Mouse (Mus musculus): ENCODE data around the gene Natd1. TPM values are rescaled to one million over a fixed set of nuclear protein-coding genes. Genes with fewer than 3 reads are reported as not detected.
A peak's percentile ranks its signal among the peaks of the same experiment; 100 is the strongest.

Gene Natd1
- total RNA-seq, 2 experiments from 2014 or later: 9.6 to 12.1 TPM

DNA sequence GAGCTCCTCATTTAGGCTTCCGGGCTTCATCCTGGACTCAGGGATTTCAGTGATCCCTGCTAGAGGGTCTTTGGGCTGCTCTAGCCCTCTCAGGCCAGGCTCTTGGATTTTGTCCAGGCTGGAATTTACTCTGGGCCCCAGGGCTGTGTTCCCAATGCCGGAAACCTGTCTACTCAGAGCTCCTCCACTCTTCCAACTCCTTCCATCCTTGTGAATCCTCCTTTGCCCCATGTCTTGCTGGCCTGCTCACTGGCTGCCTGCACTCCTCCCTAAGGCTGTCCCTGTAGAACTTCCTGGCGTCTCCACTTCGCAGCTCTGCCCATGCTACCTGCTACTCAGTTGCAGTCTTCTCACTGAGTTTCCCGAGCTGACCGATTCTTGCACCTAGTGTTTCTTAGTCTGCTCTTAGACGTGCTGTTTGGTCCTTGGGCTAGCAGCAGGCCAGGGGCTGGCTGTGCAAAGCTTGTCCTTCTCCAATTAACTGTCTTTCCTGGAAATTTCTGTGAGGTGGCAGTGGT is 18.0 kb upstream of the Natd1 start:
- no peak for DNase-seq (ENCODE audit: low spot score in 2 of 2)

DNA sequence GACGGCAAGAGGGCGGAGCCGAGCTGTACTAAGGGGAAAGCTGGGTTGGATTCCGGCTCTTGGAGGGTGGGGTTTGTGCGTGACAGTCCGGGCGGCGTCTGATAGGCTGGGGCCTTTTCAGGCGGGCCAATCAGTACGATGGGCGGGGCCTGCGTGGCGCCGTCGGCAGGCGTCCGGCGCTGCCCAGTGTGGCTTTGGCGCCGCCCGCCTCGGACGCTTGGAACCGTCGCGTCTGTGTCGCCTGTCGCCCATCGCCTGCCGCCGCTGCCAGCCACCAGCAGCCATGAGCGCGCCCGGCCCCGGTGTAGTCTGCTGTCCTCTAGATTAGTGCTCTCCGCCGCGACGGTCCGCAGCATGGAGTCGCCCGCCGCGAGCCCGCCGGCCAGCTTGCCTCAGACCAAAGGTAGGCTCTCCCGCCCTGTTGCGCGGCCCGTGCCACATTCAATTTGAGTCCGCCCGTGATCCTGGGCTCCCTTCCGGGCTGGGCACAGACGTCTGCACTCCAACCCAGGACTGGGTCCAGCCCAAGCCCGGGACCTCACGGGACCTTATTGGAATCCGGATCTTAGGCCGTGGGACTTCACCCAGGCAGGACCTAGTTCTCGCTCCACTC is 17.4 kb upstream of the Natd1 start, which contains the start of gene Map2k3:
TSS of gene Map2k3 (plus strand) at position 165 of the 613 bp plus-strand sequence.
- peak; percentile 94 to 97 for DNase-seq (ENCODE audit: low spot score in 2 of 2)

DNA sequence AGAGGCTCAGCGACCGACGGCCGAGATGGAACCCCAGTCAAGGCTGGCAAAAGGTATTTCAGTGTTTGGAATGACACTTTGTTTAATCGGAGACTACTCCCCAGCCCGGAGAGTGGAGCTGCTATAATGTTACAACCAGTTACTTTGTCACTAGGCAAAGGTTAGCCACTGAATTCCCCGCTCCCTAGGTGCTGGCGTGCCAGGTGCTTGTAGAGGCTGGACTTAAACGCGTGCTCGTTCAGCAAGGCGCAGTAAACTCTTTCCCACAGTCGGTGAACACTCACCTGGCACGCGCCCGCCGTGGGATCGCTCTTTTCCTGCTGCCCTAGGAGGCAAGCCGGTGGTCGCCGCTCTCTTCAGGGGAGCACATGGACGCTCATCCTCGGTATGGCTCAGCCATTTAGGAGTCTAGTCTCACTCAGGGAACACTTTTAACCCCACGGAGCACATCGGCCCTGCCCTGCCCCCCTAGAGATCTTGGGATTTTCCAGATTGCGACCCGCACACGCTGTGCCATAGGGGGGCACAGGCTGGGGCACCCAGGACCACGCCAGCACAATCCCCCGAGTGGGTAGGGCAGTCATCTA is 16.8 kb upstream of the Natd1 start:
- no peak for DNase-seq (ENCODE audit: low spot score in 2 of 2)

DNA sequence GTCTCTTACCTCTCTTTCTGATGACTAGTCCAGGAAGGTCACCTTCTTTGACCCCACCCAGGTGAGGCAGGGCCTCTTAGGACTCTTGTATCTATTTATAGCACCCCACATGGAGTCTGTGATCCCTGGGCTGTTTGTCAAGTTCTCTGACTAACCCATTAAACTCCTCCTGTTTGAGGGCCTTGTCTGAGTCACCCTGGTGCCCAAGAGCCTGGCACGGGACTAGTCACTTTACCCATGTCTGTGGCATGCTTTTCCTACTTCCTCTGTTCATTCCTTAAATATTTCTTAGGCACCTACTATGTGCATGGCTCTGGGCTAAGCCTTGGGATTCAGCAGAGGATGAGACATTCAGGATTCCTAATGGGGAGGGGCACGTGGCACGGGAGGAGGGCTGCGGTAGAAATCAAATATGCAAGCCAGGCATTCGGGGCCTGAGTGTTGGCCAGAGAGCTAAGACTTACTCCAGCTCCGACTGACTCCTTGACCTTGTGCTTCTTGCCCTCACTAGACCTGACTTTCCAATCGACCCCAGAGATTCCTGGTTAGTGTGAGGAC is 16.3 kb upstream of the Natd1 start:
- DNase-seq (ENCODE audit: low spot score in 2 of 2): no peak

DNA sequence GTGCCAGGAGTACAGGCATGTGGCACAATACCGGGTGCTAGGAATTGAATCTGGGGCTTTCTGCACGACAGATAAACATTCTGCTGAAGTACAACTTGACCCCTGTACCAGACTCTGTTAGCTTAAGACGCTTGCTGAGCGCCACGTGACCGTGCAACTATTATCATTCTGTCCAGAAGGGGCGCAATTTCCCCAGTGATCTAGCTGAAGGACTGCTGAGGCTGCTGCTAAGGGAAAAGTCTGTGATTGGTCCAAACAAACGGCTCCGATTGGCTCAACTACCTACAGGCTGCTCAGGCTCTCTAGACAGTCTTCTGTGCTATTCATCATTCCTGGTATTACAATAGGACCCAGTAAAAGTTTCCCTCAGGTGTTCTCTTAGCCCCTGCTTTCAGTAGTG is 12.7 kb upstream of the Natd1 start:
- peak; percentile 85 to 95 for DNase-seq (ENCODE audit: low spot score in 2 of 2)

DNA sequence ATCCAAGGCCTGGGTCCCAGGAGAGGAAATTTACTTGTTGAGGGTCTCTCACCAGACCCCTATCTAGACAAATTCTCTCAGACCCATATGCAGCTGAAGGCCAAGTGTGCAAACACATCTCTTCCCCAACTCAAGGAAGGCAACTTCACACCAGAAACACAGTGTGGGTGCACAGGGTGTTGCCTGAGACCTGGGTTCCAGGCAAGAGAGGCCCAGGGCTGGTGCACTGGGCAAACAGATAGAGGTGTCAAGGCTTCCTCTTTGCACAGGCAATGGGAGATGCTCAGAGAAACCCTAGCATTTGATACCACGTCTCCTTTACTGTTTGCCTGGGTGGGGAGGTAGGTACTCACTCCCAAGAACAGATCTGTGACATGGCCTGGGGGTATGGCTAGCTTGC is 10.4 kb upstream of the Natd1 start:
- no peak for DNase-seq (ENCODE audit: low spot score in 2 of 2)

DNA sequence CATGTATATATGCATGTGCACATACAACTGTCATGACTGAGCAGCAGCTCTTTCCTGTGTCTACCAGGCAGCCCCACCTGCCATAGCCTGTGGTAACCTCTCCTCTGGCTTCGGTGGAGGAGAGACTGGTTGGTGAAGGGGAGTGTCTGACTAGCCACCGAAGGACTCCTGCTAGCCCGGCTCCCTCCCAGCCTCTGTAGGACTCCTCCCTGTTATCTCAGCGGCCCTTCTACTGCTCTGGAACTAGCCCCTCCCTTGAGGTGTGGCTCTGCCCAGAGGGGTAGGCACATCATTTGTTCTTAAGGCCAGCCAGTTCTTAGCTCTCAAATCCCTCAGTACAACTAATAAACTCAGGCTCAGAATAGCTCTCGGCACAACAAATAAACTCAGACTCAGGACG is 9.9 kb upstream of the Natd1 start:
- DNase-seq (ENCODE audit: low spot score in 2 of 2): no peak

DNA sequence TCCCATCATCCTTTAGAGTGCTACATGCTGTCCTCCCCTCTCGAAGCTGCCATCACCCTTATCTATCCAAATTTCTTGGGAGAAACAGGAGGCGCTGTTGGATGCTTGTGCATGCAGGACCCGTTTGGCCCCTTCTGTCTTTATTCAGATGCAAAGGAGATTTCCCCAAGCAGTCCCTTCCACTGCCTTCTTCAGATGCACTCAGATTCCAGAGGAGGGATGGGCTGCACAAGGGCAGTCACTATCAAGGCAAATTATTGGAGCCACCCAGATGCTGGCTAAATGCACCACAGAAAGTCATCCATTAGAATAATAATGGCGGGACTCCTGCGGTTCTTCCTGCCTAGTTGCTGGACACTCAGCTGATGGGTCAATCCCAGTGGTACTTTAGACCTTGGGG is 8.4 kb upstream of the Natd1 start:
- DNase-seq (ENCODE audit: low spot score in 2 of 2): no peak

DNA sequence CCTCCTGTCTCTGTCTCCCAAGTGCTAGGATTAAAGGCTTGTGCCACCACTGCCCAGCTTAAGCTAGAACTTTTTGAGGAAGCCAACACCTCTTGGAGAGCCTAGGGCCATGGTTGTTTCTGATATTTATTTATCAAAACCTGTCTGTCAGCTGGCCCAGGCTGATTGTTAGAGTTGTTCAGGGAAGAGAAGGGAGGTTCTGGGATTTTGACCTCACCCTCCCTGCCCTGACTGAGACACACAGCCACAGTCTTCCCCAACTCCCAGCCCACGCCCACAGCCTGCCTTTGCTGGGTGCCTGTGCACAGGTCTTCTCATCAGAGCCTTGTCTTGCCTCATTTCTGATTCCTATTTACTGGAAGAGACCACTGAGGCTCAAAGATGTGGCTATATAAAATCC is 7.6 kb upstream of the Natd1 start:
- DNase-seq (ENCODE audit: low spot score in 2 of 2): no peak

DNA sequence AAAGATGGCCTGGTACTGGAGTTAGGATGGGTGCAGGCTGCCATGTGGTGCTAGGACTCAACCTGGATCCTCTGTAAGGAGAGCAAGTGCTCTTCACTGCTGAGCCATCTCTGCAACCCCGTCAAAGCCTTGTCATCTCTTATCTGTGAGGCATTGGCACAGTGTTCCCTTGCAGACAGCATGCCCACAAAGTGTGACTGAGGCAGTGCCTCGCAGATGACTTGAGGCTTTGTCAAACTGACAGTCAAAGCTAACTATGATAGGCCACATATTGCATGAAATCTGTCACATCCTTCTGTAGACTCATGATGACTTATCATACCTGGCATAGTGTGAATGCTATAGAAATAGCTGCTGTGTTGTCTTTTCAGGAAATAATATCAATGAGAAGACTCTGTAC is 5.5 kb upstream of the Natd1 start:
- peak in 1 of 2 experiments; percentile 51 for DNase-seq (ENCODE audit: low spot score in 2 of 2)

DNA sequence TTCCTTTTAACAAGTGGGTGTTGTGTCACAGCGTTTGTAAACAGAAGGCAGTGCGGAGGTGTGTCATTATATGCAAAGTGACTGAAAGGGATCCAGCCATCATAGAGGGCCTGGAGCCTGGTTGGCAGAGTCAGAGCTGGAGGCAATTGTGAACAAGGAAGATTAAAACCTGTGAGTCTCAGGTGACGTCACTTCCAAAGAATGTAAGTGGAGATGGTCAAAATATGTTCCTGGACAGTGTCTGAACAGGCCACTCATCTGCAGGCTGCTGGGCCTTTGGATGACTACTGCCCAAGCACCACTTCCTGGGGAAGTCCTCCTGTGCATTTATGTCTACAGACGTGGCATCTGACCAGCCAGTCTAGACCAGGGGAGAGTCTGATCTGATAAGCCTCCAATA is 651 bp upstream of the Natd1 start:
- DNase-seq (ENCODE audit: low spot score in 2 of 2): no peak

DNA sequence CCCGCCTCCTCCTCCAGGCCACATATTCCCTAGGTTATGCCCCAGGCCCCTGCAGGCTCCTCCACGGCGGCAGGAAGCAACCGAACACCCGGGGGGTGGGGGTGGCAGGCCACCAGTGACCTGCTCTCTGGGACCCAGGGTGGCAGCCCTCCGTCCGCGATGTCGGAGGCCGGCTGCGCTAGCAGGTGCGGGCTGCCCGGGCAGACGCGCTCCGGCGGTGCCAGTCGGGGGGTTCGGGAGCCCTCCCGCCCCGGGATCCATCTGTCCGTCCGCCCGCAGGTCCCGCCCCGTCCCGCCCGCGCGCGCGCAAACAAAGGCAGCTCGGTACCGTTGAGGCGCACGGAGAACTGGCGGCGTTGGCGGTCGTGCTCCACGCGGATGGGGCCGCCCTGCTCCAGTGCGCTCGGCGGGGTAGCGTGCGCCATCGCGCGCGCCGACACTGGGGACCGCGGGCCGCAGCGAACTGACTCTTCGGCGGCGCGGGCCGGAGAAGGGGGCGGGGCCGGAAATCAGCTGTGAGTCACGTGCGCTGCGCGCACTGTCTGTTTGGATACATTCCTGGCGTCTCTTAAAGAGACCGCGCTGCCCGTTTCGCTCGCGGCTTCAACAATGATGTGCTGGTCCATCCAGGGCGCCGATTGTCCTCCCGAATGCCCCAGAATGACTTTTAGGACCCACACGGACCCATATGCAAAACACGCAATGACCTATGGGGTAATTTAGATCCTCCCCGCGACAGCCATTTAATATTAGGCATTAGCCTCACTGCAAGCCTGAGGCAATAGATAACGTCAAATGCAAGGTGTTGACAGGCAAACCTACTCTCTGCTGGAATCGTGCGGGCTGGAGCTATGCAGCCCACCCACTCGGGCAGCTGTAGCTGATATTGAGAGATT is 1.0 kb downstream of the Natd1 start:
- peak; percentile 85 to 95 for DNase-seq (ENCODE audit: low spot score in 2 of 2)

DNA sequence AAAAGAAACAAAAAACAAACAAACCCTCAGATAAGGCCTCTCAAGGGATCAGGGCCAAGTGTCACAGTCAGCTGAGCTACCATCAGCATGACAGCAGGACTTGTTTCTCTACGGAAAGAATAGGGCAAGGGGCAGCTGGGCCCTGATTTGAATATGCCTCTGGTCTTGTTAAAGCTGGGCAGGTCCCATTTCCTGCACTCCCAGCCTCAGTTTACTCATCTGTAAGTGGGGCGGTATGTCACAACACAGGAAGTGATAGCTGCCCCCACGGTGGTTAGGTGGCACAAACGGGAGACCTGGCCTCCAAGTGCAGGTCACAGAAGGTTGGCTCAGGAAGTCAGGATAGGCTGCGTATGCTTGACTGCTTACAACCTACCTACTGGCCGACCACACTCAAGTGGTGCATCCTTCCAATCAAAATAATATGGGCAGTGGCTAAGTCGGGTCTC is 2.0 kb downstream of the Natd1 start:
- no peak for DNase-seq (ENCODE audit: low spot score in 2 of 2)

DNA sequence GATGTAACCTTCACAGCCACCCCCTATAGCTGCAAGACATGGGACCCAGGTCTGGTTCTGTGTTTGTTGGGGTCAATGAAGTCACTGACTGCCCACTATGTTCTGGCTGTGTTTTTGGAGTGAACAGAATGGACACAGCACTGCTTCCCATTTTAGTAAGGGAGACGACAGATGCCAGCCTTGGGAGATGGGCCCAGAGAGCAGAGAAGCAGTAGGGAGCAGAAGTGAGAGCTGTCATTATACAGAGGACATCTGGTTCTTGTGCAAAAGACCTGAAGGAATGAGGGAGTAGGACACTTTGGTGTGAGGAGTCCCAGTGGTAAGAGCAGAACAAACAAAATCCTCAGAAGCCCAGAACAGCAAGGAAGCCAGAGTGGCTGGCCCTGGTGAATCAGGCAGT is 4.9 kb downstream of the Natd1 start:
- DNase-seq (ENCODE audit: low spot score in 2 of 2): no peak

DNA sequence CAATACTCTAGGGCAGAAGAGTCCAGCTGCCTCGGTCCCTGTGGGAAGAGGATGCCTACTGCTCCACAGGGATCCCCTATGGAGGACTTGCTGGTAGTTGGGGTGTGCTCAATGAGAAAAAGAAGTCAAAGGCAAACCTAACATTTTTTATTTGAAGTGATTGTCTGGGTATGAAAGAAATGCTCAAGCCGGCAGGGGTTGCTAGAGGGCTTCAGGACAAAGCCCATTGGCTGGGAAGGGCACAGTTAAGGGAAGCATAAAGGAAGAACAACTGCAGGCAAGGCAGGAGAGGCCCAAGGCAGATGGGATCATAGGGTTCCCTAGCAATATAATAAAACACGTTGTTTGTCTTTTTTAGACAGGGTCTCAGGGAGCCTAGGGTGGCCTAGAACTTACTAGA is 6.5 kb downstream of the Natd1 start:
- DNase-seq (ENCODE audit: low spot score in 2 of 2): no peak

DNA sequence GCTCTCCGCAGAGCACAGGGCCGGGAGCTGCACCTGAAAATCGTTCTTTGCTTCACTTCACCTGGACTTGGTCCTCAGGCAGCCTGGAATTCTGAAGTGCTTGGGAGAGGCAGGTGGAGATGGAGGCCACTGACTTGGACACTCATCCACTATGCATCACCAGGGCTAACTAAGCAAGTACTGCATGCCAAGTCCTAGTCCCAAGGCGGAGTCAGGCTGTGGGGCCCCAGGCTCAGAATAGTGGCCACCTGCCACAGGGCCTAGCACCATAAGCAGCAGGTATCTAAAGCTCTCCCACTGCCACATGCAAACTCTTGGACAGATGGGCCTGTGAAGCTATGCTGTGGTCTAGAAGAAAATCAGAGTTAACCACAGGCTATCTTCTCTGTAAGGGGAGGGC is 8.1 kb downstream of the Natd1 start:
- DNase-seq (ENCODE audit: low spot score in 2 of 2): no peak

DNA sequence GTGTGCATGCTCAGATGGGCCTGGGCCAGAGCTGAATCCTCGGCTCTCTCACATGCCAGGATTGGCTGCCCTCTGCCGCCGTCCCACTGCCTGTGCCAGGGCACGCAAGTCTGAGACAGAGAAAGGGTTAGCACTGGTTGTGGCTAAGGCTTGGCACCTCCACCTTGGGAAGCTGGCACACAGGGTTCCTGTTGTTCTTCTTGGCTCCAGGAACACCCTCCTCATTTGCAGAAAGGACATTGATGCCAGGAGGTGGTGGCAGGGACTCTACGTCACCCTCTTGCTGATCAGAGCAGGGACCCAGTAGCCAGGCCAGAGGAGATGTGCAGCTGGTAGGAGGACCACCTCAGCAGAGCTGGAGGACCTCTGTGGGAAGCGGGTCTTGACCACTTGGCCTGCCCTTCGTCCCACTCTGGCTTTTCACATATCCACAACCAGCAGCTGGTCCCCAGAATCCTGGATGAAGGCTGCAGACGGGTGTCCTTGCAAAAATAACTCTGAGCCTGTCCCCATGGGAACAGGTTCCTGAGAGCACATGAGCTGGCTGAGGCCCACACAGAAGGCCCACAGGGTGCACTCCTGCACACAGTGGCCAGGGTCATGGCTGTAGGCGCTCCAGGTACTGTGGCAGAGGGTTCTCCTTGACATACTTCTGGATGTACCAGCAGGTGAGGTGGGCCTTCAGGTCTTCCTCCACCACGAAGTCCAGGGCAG is 9.0 kb downstream of the Natd1 start:
- DNase-seq (ENCODE audit: low spot score in 2 of 2): no peak

DNA sequence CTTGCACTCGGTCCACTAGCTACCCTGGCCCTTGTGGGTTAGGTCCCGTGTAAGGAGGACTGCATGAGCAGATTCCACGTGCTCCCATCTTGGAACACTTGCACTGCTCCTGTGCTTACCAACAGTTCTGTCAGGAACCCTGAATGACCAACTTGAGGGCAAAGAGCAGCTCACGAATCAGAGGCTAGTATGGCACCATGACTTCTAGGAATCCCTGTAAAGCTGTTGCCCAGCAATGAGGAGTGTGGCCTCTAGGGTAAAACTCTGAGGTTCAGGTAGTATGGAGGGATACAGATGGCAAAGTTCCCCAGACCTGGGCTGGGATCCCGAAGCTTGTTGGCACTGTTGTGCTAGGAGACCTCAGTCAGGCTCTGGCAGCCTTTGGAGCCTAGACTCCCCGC is 10.9 kb downstream of the Natd1 start:
- DNase-seq (ENCODE audit: low spot score in 2 of 2): no peak

DNA sequence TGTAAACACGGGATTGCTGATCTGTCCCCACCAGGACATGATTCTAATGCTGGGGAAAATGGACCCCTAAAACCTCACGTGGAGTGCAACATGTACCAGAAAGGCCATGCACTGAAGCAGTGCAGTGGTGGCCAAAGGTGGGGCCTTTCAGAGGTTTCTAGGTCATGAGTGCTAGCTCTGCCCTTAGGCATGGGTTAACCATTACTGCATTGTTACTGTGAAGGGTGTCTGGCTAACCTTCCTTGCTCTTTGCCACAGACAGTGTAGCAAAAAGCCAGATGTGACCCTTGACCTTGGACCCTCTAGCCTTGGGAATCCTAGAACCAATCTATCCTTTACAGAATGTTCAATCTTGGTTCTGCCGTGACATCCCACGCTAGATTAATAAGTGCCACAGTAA is 12.1 kb downstream of the Natd1 start:
- DNase-seq (ENCODE audit: low spot score in 2 of 2): no peak

DNA sequence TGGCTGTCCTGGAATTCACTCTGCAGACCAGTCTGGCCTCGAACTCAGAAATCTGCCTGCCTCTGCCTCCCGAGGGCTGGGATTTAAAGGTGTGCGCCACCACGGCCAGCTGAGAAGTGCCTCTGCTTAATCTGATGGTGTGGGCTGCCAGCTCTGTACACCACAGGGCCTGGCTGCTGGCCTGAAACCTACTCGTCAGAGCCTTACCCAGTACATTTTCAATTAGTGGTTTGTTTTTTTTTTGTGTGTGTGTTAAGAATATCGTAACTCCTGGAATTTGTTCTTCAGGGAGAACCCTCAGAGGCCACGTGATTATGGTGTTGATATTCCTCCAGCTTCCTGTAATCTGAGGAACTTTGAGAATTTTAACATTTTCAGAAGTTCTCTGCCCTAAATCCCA is 12.5 kb downstream of the Natd1 start:
- no peak for DNase-seq (ENCODE audit: low spot score in 2 of 2)

DNA sequence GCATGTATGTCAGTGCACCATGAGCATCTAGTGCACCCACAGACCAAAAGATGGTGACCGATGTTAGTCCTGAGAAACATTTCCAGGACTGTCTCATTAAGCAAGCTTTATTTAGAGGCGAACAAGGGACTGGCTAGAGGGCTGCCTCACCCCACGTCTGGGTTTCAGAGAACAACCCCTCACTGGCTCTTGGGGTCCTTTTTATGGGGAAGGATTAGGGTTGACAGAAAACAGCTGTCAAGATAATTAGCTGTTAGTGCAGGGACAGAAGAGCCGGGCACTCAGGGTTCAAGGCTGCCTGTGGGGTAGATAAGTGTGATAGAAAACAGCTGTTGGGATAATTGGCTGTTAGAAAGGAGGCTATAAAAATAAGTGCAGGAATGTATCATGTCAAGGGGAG is 18.6 kb downstream of the Natd1 start:
- no peak for DNase-seq (ENCODE audit: low spot score in 2 of 2)

All from layer of hippocampus, adult 18-20 months (tissue).